Mouse (Mus musculus): Measurements from ENCODE around the gene Olfr112. TPM values are rescaled to one million over a fixed set of nuclear protein-coding genes. Genes with fewer than 3 reads are reported as not detected.
"Not testable (repeated sequence)": the region's sequence is repeated elsewhere in the genome, so short reads cannot be mapped to it uniquely, and the experiment has no call there.

Olfr112 gene
- not detected for polyA plus RNA-seq (2017; shearing (Covaris generic))

DNA sequence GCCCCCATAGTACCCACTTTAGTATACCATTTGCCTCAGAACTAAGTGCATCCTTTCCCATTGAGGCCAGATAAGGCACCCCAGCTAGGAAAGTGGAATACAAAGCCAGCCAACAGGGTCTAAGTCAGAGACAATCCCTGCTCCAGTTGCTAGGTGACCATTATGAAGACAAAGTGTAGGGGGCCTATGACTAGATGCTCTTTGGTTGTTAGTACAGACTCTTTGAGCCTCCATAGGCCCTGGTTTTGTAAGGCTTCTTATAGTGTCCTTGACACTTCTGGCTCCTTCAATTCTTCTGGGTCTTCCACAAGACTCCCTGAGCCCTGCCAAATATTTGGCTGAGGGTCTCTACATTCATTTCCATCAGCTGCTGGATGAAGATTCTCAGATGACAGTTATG, at the start of gene Olfr112:
Gene Olfr112 (minus strand): TSS at position 101 of the 400 bp plus-strand sequence.
- ATAC-seq, result no peak

- no peak for ATAC-seq
These were observed 23.4 kb upstream of the Olfr112 start, which contains the start of gene Olfr114 for GRCm38 (mm10) chr17:37592643-37593042. TSS of gene Olfr114 (minus strand) at chr17:37592743.

DNA sequence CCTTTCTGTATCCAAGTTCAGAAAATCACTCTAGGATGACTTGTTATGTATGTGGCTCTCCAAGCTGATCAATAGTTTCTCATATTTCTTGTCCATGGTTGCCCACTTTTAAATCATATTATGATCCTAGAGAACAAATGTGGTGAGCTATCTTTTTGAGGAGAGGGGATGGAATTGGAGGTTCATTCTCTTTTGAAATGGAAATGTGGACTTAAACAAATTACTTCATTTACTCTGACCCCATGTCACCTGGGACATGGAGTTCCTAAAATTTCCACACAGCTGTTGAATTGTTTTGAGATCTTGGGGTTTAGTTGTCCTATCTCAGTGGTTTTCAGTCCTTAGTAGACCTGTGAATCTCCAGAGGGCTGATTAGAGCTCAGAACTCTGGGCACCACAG, 8.3 kb upstream of the Olfr112 start, which contains the start of gene Olfr113:
Gene Olfr113 (minus strand): TSS at position 101 of the 400 bp plus-strand sequence.
- ATAC-seq, result no peak

DNA sequence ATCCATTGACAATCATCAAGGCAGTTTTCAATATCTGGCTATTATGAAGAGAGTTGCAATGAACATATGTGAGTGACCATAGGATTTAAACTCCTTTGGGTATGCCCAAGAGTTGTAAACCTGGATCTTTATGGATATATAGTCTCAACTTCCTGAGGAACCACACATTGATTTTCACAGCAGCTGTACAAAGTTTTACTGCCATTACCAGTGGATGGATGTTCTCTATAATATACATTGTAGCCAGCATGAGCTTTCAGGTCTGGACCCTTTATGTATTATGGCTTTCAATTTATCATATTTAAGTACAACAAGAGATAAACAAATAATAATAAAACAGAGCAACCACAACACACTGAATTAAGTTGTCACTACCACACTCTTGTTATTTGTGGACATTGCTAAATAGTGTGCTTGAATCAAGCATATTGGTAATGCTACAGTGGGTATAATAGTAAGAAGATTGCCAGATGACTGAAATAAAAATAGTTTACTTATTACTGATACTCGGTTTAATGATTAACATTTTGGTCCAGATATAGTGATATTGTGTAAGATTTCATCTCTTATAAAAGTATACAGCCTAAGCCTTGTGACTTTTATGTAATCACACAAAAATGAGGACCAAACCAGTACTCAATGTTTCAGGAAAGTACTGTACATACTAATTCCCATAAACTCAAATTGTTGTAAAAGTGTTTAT, 10.2 kb downstream of the Olfr112 start:
- no peak for ATAC-seq

- ATAC-seq, result no peak
These were observed 25.3 kb downstream of the Olfr112 start for GRCm38 (mm10) chr17:37543800-37544435.

GRCm38 (mm10) chr17:37541454-37542119, 27.7 kb downstream of the Olfr112 start:
- ATAC-seq, result no peak

DNA sequence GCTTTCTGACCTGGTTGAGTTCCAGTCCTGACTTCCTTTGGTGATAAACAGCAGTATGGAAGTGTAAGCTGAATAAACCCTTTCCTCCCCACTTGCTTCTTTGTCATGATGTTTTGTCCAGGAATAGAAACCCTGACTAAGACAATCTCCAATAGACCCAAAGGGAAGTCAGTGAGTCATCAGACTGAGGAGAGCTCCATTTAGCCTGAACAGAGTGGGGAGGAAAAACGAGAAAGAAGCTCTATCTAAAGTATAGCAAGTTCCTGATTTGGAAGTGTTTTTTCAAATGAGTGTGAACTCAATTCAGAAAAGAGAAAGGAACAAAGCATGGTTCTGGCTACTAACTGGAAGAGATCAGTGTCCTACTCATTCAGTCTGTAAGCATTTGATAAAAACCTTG, 30.8 kb downstream of the Olfr112 start:
- ATAC-seq, result not testable (repeated sequence)

DNA sequence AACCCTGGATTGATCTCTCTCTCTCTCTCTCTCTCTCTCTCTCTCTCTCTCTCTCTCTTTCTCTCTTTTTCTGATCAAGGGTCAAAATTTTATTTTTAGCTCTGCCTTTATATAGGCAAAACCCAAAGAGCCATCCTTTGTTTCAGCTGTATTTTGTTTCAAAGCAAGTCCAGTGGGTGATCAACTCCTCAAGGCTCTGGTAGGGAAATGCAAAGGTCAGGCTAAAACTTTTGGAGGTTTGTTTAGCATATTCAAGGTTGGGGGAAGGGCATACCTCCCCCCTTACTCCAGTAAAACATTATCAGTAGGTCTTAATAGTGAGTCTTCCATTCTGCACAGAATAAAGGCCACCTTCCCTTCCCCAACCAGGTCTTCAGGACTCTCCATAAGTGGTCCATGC, 34.1 kb downstream of the Olfr112 start:
- ATAC-seq, result no peak

DNA sequence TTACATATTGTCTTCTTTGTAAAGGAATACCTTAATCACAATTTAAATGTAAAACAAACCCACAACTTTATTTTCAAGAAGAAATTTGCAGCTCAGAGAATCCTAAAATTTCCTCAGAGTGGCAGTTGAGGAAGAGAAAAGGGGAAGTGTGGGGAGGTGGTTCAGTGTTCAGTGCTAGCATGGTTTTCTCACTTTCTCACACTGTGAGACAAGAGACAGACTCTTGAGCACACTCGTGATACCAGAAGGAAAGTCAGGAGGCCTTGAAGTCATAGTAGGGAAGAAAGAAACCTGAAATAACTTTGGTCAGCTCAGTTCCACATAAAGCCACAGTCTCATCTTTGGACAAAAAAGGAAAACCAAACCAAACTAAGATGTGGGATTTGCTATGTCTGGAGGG, 43.8 kb downstream of the Olfr112 start:
- ATAC-seq, result not testable (repeated sequence)

GRCm38 (mm10) chr17:37524612-37525011, 44.6 kb downstream of the Olfr112 start:
- ATAC-seq, result not testable (repeated sequence)

Other genes with a start within 250 kb of the Olfr112 start
- not detected for gene Olfr103, start 229.8 kb downstream of the Olfr112 start, polyA plus RNA-seq (2017; shearing (Covaris generic))
- gene Olfr104-ps, start 209.9 kb downstream of the Olfr112 start, polyA plus RNA-seq (2017; shearing (Covaris generic)), result not detected
- not detected for gene Olfr105-ps, start 190.4 kb downstream of the Olfr112 start, polyA plus RNA-seq (2017; shearing (Covaris generic))
- not detected for gene Olfr106-ps, start 179.1 kb downstream of the Olfr112 start, polyA plus RNA-seq (2017; shearing (Covaris generic))
- gene Olfr107, start 170.2 kb downstream of the Olfr112 start, polyA plus RNA-seq (2017; shearing (Covaris generic)), result under 1 TPM in 1 of 2 experiments, not detected in 1; 0.12 TPM
- not detected for gene Olfr108, start 124.0 kb downstream of the Olfr112 start, polyA plus RNA-seq (2017; shearing (Covaris generic))
- not detected for gene Olfr109, start 110.5 kb downstream of the Olfr112 start, polyA plus RNA-seq (2017; shearing (Covaris generic))
- gene H2-M2, start 85.9 kb downstream of the Olfr112 start, polyA plus RNA-seq (2017; shearing (Covaris generic)), result not detected
- gene Olfr110, start 77.0 kb downstream of the Olfr112 start, polyA plus RNA-seq (2017; shearing (Covaris generic)), result not detected
- not detected for gene Olfr111, start 61.4 kb downstream of the Olfr112 start, polyA plus RNA-seq (2017; shearing (Covaris generic))
- gene Olfr113, start 8.2 kb upstream of the Olfr112 start, polyA plus RNA-seq (2017; shearing (Covaris generic)), result not detected
- gene Olfr114, start 23.3 kb upstream of the Olfr112 start, polyA plus RNA-seq (2017; shearing (Covaris generic)), result not detected
- gene Olfr115, start 57.7 kb upstream of the Olfr112 start, polyA plus RNA-seq (2017; shearing (Covaris generic)), result under 1 TPM in 1 of 2 experiments, not detected in 1; 0.37 TPM
- gene Olfr116, start 57.7 kb upstream of the Olfr112 start, polyA plus RNA-seq (2017; shearing (Covaris generic)), result not detected
- gene Olfr117, start 94.3 kb upstream of the Olfr112 start, polyA plus RNA-seq (2017; shearing (Covaris generic)), result not detected
- under 1 TPM; 0.27 to 0.49 TPM for gene Olfr118, start 97.5 kb upstream of the Olfr112 start, polyA plus RNA-seq (2017; shearing (Covaris generic))
- not detected for gene Olfr119, start 127.1 kb upstream of the Olfr112 start, polyA plus RNA-seq (2017; shearing (Covaris generic))
- gene Olfr120, start 152.4 kb upstream of the Olfr112 start, polyA plus RNA-seq (2017; shearing (Covaris generic)), result not detected
- not detected for gene Olfr121, start 179.4 kb upstream of the Olfr112 start, polyA plus RNA-seq (2017; shearing (Covaris generic))
- not detected for gene Olfr122, start 199.2 kb upstream of the Olfr112 start, polyA plus RNA-seq (2017; shearing (Covaris generic))
- not detected for gene Olfr123, start 224.1 kb upstream of the Olfr112 start, polyA plus RNA-seq (2017; shearing (Covaris generic))
- not detected for gene Olfr124, start 230.4 kb upstream of the Olfr112 start, polyA plus RNA-seq (2017; shearing (Covaris generic))

Data from activated CD4-positive, CD25-positive, alpha-beta regulatory T cell, adult 4 months (primary cell).